Mouse (Mus musculus) midbrain, embryonic 16.5 days (tissue): ENCODE results near the gene Col5a1. TPM values are rescaled to one million over a fixed set of nuclear protein-coding genes. Genes with fewer than 3 reads are reported as not detected.

ENCODE experiments used
- ATAC-seq: fragments of 200-750 bp; cut with Nextera tagmentation; 2 replicates; pipeline ENCODE4 v1.8.0; 2017; ENCODE audit warnings: moderate TSS enrichment
- H3K27ac ChIP-seq: fragments of 300-500 bp; sonication (generic); 2 replicates; pipeline ENCODE4 v1.5.1; 2014; ENCODE audit warnings: mild to moderate bottlenecking, low read length, mixed read lengths
- H3K27me3 ChIP-seq: fragments of 300-500 bp; sonication (generic); 2 replicates; pipeline ENCODE4 v1.6.1; 2014; ENCODE audit warnings: low read depth, low read length, mixed read lengths; ENCODE audit not compliant: control insufficient read depth, insufficient read depth
- H3K36me3 ChIP-seq: fragments of 300-500 bp; sonication (generic); 2 replicates; pipeline ENCODE4 v1.6.1; 2014; ENCODE audit warnings: mild to moderate bottlenecking, low read length, moderate library complexity, mixed read lengths; ENCODE audit not compliant: control insufficient read depth, insufficient read depth
- H3K4me1 ChIP-seq: fragments of 300-500 bp; sonication (generic); 2 replicates; pipeline ENCODE4 v1.6.1; 2014; ENCODE audit warnings: mild to moderate bottlenecking, low read length, mixed read lengths; ENCODE audit not compliant: control insufficient read depth, insufficient read depth
- H3K4me2 ChIP-seq: fragments of 300-500 bp; sonication (generic); 2 replicates; pipeline ENCODE4 v1.6.1; 2014; ENCODE audit warnings: mild to moderate bottlenecking, low read length, mixed read lengths
- H3K4me3 ChIP-seq: fragments of 300-500 bp; sonication (generic); 2 replicates; pipeline ENCODE4 v1.5.1; 2014; ENCODE audit warnings: low read depth, mild to moderate bottlenecking, low read length, moderate library complexity, mixed read lengths
- H3K9ac ChIP-seq: fragments of 300-500 bp; sonication (generic); 2 replicates; pipeline ENCODE4 v1.6.1; 2014; ENCODE audit warnings: low read depth, low read length, mixed read lengths
- H3K9me3 ChIP-seq: fragments of 300-500 bp; sonication (generic); replicated peaks from 2 replicates; pipeline ENCODE4 v1.6.1; 2014; ENCODE audit warnings: mild to moderate bottlenecking, low read length, mixed read lengths; ENCODE audit not compliant: control insufficient read depth, poor library complexity, severe bottlenecking
- WGBS: fragments of 180-500 bp; shearing (Covaris S2); extraction: QIAGEN DNeasy Blood & Tissue Kit; methylation state at CpG from one replicate; pipeline ENCODE4 v1.1.7; 2014; 5-methylcytosine and 5-hydroxymethylcytosine counted together
- polyA plus RNA-seq: library from polyadenylated mRNA; unstranded; fragments of >200 nt; fragmentation: Nextera tagmentation; extraction: Ambion mirVana; gene quantifications from 2 replicates; pipeline ENCODE4 v1.2.1, GENCODE M21; 2015

The Col5a1 gene
- polyA plus RNA-seq, 1 experiment from 2014 or later = 5.9 TPM

DNA sequence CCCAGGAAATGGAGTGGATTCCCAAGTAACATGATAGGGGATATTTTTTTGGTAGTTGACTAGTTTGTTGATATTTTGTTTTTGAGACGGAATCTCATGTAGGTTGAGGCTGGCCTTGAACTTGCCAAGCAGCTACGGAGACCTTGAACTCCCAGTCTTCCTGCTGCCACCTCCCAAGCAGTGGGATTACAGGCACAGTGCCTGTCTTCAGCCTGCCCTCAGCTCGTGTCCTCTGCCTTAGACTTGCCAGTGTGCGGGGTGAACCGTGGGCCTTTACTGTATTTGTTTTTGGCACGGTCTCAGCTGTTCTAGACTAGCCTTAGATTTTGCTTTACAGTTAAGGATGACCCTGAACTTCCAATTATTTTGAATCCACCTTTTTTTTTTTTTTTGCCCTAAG, 37.5 kb downstream of the Col5a1 start:
- no peaks in the 10 kb centered on the region for H3K36me3 ChIP-seq
- H3K9me3 ChIP-seq = no peaks in the 10 kb centered on the region
- H3K9ac ChIP-seq = no peak overlapping the region
- 0 out of 2 replicates have a peak, but pooled peaks cover 2% of the 10 kb centered on the region for H3K4me1 ChIP-seq
- no peaks in the 10 kb centered on the region for H3K27me3 ChIP-seq
- H3K4me3 ChIP-seq = no peak overlapping the region
- ATAC-seq = no peak
- 89% methylated on average over 6 of the region's 6 CpGs for WGBS
- no peak overlapping the region for H3K4me2 ChIP-seq
- no peak overlapping the region for H3K27ac ChIP-seq

DNA sequence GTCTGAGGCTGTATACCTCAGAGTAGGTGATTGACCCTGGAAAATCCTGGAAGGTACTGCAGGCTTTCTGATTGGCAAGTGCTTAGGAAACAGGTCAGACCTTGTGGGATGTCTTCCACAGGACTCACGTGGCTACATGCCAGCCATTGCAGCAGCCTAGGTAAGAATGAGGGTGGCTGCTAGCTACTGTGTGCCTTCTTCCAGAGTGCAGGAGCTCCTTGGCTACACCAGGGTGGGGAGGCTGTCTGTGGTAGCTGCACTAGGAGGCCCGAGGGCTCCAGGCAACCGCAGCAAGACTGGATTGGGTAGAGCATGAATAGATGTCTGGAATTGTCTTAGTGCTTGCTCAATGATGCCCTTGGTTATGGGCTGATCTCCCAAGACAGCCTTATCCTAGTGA, 38.2 kb downstream of the Col5a1 start:
- H3K4me1 ChIP-seq = 0 out of 2 replicates have a peak, but pooled peaks cover 2% of the 10 kb centered on the region
- no peak overlapping the region for H3K9ac ChIP-seq
- no peak overlapping the region for H3K4me3 ChIP-seq
- ATAC-seq = no peak
- no peak overlapping the region for H3K4me2 ChIP-seq
- H3K27me3 ChIP-seq = no peaks in the 10 kb centered on the region
- H3K36me3 ChIP-seq = no peaks in the 10 kb centered on the region
- 77% methylated on average over 3 of the region's 3 CpGs for WGBS
- no peaks in the 10 kb centered on the region for H3K9me3 ChIP-seq
- no peak overlapping the region for H3K27ac ChIP-seq

DNA sequence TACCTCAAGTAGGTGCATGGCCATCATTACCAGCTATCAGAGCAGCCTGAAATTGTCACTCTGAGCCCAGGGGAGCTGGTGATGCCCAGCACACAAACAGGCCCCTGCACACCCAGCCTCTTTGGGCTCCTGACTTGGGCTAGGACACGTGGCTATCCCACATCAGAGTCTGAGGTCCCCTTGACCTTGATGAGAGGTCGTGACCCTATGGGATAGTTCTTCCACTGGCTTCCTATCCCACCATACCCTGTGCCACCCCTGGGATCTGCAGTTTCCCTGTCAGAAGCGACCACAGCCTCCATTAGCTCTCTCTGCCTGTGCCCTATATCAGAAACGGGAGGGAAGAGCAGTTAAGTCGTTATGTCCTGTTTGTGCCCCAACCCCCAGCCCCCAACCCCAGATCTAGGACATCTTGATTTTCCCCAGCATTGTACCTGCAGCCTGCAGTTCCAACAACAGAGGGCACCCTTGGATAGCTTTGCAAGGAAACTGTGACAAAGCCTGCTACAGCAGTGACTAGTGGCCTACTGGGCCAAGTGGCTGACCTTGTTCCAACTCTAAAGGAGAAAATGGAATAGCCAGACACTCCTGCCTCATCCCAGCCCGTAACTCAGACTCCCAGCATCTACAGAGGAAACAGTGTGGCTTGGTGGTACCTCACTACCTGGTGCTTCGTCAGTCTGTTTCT, 40.4 kb downstream of the Col5a1 start:
- H3K27ac ChIP-seq = no peak overlapping the region
- no peaks in the 10 kb centered on the region for H3K36me3 ChIP-seq
- H3K4me3 ChIP-seq = no peak overlapping the region
- no peaks in the 10 kb centered on the region for H3K27me3 ChIP-seq
- peak; percentile 58; the same call in 1 of the 2 replicates for ATAC-seq
- 0 out of 2 replicates have a peak, but pooled peaks cover 2% of the 10 kb centered on the region for H3K4me1 ChIP-seq
- no peak overlapping the region for H3K9ac ChIP-seq
- WGBS = 52% methylated on average over 7 of the region's 7 CpGs
- no peak overlapping the region for H3K4me2 ChIP-seq
- H3K9me3 ChIP-seq = no peaks in the 10 kb centered on the region

DNA sequence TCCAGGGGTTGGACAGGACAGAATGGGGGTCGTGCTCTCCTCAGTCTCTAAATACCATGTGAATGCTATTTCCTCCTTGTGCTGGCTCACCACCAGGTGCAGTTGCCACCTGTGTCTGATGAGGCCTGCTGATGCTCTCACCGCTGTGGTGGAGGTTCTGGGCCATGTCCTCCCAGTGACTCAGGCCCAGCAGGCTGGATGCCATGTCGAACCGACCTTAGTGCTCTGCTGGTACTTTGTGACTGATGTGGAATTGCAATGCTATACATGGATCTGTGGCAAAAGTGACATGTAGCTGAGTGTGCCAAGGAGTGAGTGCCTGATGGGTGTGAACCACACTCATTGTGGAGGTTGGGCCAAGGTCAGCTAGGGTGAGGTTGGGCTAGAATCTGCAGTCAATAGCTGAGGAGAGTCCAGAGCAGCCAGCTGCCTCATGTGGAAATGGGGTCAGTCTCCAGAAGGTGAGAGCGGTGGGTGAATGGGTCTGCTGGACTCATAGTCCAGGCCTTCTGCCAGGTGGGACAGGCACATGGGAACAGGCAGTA, 44.3 kb downstream of the Col5a1 start:
- no peak for ATAC-seq

DNA sequence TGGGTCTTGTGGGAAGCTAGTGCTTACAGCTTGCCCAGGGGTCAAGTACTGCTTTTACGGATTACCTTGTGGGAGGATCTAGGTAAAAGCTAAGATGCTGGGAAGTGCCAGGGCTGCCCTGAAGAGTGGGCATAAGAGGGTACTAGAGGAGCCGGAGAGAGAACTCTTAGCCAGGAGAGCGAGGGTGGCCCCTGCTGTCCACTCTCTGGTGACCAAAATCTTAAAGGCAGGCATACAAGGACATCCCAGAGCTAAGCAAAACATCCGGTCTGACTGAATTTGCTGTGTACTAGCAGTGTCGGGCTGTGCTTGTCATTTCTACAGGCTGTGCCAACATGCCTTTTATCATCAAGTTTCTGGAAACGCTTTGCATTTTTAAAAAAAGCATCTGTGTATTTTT, 44.9 kb downstream of the Col5a1 start:
- Histone ChIP-seq H3K4me1 (peaks cover 12% of the 10 kb centered on the region), H3K9ac (no peak overlapping the region), H3K4me3 (no peak overlapping the region), H3K4me2 (no peak overlapping the region), H3K27me3 (no peaks in the 10 kb centered on the region), H3K9me3 (no peaks in the 10 kb centered on the region), H3K27ac (no peak overlapping the region), H3K36me3 (no peaks in the 10 kb centered on the region)
- 83% methylated on average over 6 of the region's 6 CpGs for WGBS
- ATAC-seq = no peak

More for the DNA sequence above, 44.3 kb downstream of the Col5a1 start:
- no peak overlapping the region for H3K4me3 ChIP-seq
- no peak overlapping the region for H3K4me2 ChIP-seq
- no peaks in the 10 kb centered on the region for H3K36me3 ChIP-seq
- no peak overlapping the region for H3K9ac ChIP-seq
- WGBS = 95% methylated on average over 5 of the region's 5 CpGs
- no peak overlapping the region for H3K27ac ChIP-seq
- H3K27me3 ChIP-seq = no peaks in the 10 kb centered on the region
- peaks cover 12% of the 10 kb centered on the region for H3K4me1 ChIP-seq
- H3K9me3 ChIP-seq = no peaks in the 10 kb centered on the region

DNA sequence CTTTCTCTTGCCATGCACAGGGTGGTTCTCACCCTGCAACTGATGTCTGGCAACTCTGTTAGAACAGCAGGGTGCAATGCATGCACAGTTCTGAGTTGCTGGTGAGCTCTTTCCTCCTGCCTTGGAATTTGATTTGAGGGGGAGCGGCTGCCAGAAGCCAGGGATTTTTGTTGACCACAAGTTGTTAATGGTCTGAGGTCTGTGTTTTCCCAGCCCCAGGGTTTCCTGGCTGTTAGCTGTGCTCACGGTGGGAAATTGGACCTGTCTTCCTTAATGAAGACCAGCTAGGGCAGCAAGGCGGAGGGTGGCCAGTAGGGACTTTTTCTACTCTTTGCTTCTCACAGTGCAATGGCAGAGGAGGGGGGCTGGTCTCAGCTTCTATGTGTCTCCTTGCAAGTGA, 45.7 kb downstream of the Col5a1 start:
- H3K27ac ChIP-seq = no peak overlapping the region
- 36% methylated on average over 3 of the region's 3 CpGs for WGBS
- no peaks in the 10 kb centered on the region for H3K36me3 ChIP-seq
- H3K27me3 ChIP-seq = no peaks in the 10 kb centered on the region
- no peak overlapping the region for H3K4me3 ChIP-seq
- H3K4me1 ChIP-seq = peaks cover 11% of the 10 kb centered on the region
- H3K4me2 ChIP-seq = no peak overlapping the region
- no peaks in the 10 kb centered on the region for H3K9me3 ChIP-seq
- no peak overlapping the region for H3K9ac ChIP-seq
- 0 out of 2 replicates have a peak, but pooled peaks have one; percentile 18 for ATAC-seq

DNA sequence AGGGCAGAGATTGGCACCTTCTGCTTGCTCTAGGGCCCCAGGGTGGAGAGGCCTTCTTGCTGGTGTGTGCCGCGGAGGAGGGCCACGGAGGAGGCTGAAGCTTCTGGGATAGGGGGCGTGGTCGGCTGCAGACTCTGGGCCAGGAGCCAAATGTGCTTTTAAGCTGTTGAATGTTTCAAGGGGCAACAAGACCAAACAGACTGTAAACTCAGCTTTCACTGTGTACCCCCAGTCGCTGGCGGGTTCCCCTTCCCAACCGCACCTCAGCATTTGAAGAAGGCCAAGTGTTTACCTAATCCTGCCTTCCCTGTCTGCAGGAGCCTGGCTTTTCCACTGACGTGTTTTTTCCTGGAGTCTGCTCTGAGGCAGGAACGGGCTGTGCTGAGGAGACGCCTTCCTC, 48.0 kb downstream of the Col5a1 start:
- no peak overlapping the region for H3K27ac ChIP-seq
- ATAC-seq = no peak

DNA sequence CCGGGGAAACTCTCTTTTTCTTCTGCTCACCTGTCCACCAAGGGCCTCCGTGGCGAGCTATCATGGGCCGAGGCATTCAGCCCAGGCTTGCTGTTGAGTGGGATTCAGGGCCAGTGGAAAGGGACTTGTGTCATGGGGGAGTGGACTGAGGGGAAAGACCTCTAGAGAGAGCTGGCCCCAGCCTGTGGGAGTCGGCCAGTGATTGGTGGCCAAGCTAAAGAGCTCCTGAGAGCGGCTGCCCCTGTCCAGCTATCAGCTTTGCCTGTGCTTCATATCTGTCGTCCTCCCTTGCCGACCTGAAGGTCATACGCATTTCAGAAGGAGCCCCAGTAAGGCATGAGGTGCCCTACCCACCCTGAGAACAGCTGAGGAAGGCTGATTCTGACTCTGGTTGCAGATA, 48.6 kb downstream of the Col5a1 start:
- no peak overlapping the region for H3K4me3 ChIP-seq
- 90% methylated on average over 9 of the region's 9 CpGs for WGBS
- no peak overlapping the region for H3K27ac ChIP-seq
- H3K4me1 ChIP-seq = peaks cover 13% of the 10 kb centered on the region
- no peak for ATAC-seq
- no peaks in the 10 kb centered on the region for H3K27me3 ChIP-seq
- no peaks in the 10 kb centered on the region for H3K36me3 ChIP-seq
- no peaks in the 10 kb centered on the region for H3K9me3 ChIP-seq
- H3K4me2 ChIP-seq = no peak overlapping the region
- no peak overlapping the region for H3K9ac ChIP-seq

More for the DNA sequence above, 48.0 kb downstream of the Col5a1 start:
- H3K36me3 ChIP-seq = no peaks in the 10 kb centered on the region
- H3K27me3 ChIP-seq = no peaks in the 10 kb centered on the region
- H3K9me3 ChIP-seq = no peaks in the 10 kb centered on the region
- WGBS = 51% methylated on average over 11 of the region's 11 CpGs
- peaks cover 10% of the 10 kb centered on the region for H3K4me1 ChIP-seq
- no peak overlapping the region for H3K4me3 ChIP-seq
- no peak overlapping the region for H3K9ac ChIP-seq
- H3K4me2 ChIP-seq = no peak overlapping the region

DNA sequence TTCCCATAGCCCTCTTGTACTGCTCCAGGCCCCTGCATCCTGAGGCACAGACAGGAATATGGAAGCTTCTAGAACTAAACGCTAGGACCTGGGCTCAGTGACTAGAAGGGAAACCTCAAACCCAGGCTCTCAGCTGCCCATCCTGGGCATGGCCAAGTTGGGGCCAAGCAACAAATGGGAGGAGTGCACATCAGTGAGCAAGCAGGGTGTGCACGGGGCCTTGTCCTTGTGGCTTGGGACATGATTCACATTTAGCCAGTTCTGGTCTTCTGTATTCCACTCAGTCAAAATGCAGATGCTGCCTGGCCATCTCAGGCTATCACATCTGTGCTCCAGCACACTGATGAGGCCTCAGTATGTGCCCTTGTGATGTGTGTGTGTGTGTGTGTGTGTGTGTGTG, 49.2 kb downstream of the Col5a1 start:
- peaks cover 14% of the 10 kb centered on the region for H3K4me1 ChIP-seq
- no peak for ATAC-seq

More for the DNA sequence above, 49.2 kb downstream of the Col5a1 start:
- no peak overlapping the region for H3K9ac ChIP-seq
- no peaks in the 10 kb centered on the region for H3K36me3 ChIP-seq
- 94% methylated on average over 2 of the region's 2 CpGs for WGBS
- H3K27me3 ChIP-seq = no peaks in the 10 kb centered on the region
- H3K9me3 ChIP-seq = no peaks in the 10 kb centered on the region
- no peak overlapping the region for H3K4me2 ChIP-seq
- no peak overlapping the region for H3K27ac ChIP-seq
- H3K4me3 ChIP-seq = no peak overlapping the region
